Mouse (Mus musculus) activated CD4-positive, CD25-positive, alpha-beta regulatory T cell, adult 4 months (primary cell): ENCODE data around the gene Olfr168. TPM values are rescaled to one million over a fixed set of nuclear protein-coding genes. Genes with fewer than 3 reads are reported as not detected.
"Not testable (repeated sequence)": the region's sequence is repeated elsewhere in the genome, so short reads cannot be mapped to it uniquely, and the experiment has no call there.

Experiments
- ATAC-seq: one replicate; pipeline ENCODE4 v1.8.0; 2017
- polyA plus RNA-seq, 2 experiments: library from polyadenylated mRNA; unstranded; fragments of 100-300 nt; shearing (Covaris generic); gene quantifications; one replicate each; pipeline ENCODE4 v1.2.1; 2017

Gene Olfr168
- polyA plus RNA-seq = not detected

GRCm38 (mm10) chr16:19535455-19535854 is at the start of gene Olfr168:
Gene Olfr168 (minus strand): TSS chr16:19535555.
- ATAC-seq = no peak

GRCm38 (mm10) chr16:19571709-19572108 is 36.4 kb upstream of the Olfr168 start, which contains the start of gene Olfr169:
Gene Olfr169 (minus strand): TSS chr16:19571809.
- ATAC-seq = not testable (repeated sequence)

DNA sequence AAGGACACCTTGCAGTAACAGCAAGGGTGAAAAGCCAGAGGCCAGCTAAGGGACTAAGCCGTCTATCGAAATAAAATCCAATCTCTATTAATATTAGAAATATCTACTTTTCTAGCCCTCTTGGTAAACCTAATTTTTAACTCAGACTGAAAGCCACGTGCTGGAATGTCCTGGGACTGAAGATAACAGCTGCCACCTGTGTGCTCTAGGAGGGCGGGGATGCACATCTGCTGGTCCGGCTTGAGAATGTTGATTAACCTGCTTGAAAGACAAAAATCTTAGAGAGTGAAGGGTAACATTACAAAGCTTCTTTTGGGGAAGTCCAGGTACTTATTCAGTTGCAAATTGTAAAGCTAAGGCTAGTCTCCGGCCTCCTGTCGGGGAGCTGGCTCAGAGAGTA is 18.1 kb upstream of the Olfr168 start:
- not testable (repeated sequence) for ATAC-seq

GRCm38 (mm10) chr16:19552246-19552645 is 16.9 kb upstream of the Olfr168 start:
- not testable (repeated sequence) for ATAC-seq

GRCm38 (mm10) chr16:19522166-19522565 is 13.2 kb downstream of the Olfr168 start, which contains the start of gene Olfr167:
Gene Olfr167 (minus strand): TSS chr16:19522266.
- ATAC-seq = no peak

DNA sequence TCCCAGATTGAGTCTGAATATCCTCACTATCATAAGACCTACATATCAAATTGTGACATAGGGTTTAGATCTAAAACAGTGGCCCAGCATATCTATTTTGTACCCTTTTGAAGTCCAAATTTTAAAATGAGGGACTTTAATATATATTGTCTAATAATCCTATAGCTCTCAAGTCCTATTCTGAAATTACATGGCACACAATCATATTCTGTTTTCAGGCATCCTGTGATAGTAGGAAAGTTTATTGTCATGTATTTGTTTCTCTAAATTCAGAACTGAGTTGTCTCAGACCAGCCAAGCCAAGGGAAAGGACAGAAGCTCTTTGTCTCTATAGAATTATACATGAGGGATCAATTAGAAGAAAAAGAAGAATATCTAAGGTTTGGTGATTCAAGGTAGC is 52.0 kb downstream of the Olfr168 start, which contains the start of gene Olfr166:
Gene Olfr166 (plus strand): TSS at position 301 of the 400 bp plus-strand sequence.
- no peak for ATAC-seq

Other genes with a start within 250 kb of the Olfr168 start
- not detected for gene Olfr164, start 221.5 kb downstream of the Olfr168 start, polyA plus RNA-seq
- not detected for gene Olfr165, start 112.4 kb downstream of the Olfr168 start, polyA plus RNA-seq
- not detected for gene Olfr166, start 51.9 kb downstream of the Olfr168 start, polyA plus RNA-seq
- gene Olfr167, start 13.3 kb downstream of the Olfr168 start, polyA plus RNA-seq = not detected
- not detected for gene Olfr169, start 36.3 kb upstream of the Olfr168 start, polyA plus RNA-seq
- not detected for gene Olfr170, start 76.3 kb upstream of the Olfr168 start, polyA plus RNA-seq
- not detected for gene Olfr171, start 94.4 kb upstream of the Olfr168 start, polyA plus RNA-seq
- under 1 TPM in 1 of 2 experiments, not detected in 1; 0.14 TPM for gene Lamp3, start 170.8 kb upstream of the Olfr168 start, polyA plus RNA-seq
- gene B3gnt5, start 224.7 kb upstream of the Olfr168 start, polyA plus RNA-seq = 10 to 100 TPM; 15.8 to 17.5 TPM